Comparison of ENCODE assay signal across 30 mouse cellular contexts in genomic region chr12:82819328-82819727, GRCm38 (mm10).
A peak's percentile ranks its signal among the peaks of the same experiment; 100 is the strongest.
DNase-seq lines count a peak whose midpoint lies in the region; ATAC-seq and TF ChIP-seq lines count a peak whose summit lies in the region.
"Had no signal": no experiment of that assay in that cellular context is flagged by ENCODE, and none has a peak within 500 bp of the region (broad histone marks: within the 10 kb centered on the region; RNA-seq: fewer than 3 reads in every experiment).

No protein-coding gene starts in this region.

- H3K27ac ChIP-seq in layer of hippocampus, adult 2 months: peak overlapping the region; percentile 32; the same call in 1 of the 2 replicates
- no peak overlapping the region for H3K27ac ChIP-seq in gastrocnemius, adult 2 months
- H3K27ac ChIP-seq: heart, embryonic 13.5 days; kidney, postnatal 0 days; liver, embryonic 14.5 days; macrophage; neural tube, embryonic 15.5 days; stomach, postnatal 0 days had no signal

- no peak for TF ChIP-seq CTCF in layer of hippocampus, adult 2 months (conservative IDR thresholded peaks at IDR 0.05)
- TF ChIP-seq CTCF in gastrocnemius, adult 2 months (IDR thresholded peaks at IDR 0.05): no peak

- ATAC-seq in cerebellum, adult (ENCODE audit: insufficient number of reproducible peaks, low FRiP score, low TSS enrichment): no peak
- ATAC-seq: forebrain, embryonic 14.5 days; intestine, embryonic 16.5 days had no signal

- H3K4me3 ChIP-seq in layer of hippocampus, adult 2 months: no peak overlapping the region
- no peak overlapping the region for H3K4me3 ChIP-seq in gastrocnemius, adult 2 months
- H3K4me3 ChIP-seq: heart, embryonic 13.5 days; neural tube, embryonic 15.5 days had no signal

- peak; percentile 5 to 9 for DNase-seq in cerebellum, postnatal 25 days
- DNase-seq in layer of hippocampus, adult 2 months (ENCODE audit: low spot score in 2 of 2): no peak
- no peak for DNase-seq in layer of hippocampus, adult 9-11 months
- DNase-seq in right cerebral cortex, postnatal 10 days (ENCODE audit: low spot score in 2 of 2): peak; percentile 44 to 57
- no peak for DNase-seq in right cerebral cortex, adult 18-20 months
- peak; percentile 3 for DNase-seq in retina, embryonic 14.5 days (ENCODE audit: low spot score)
- no peak for DNase-seq in gastrocnemius, adult 2 months
- DNase-seq: adrenal gland, adult 8-10 months; cerebellum, adult 11-12 months; gastrocnemius, postnatal 10 days; heart, postnatal 10 days; kidney, adult 8-10 months; kidney, postnatal 4 days; liver; lung, adult 2 months; lung, postnatal 10 days; midbrain, embryonic 14.5 days; right cerebral cortex, postnatal 14 days; spleen, adult 18-20 months; thymus, adult 18-20 months; thymus, postnatal 25 days had no signal

- intact Hi-C loops in gastrocnemius, adult 2 months (cut with DNase I): no loop called here

Comparison
In these comparisons a context has a peak if more than half of its experiments do, and no peak if none do; other contexts are left out.
1. DNase-seq: peak in cerebellum, postnatal 25 days (2 of 2), right cerebral cortex, postnatal 10 days (2 of 2) and retina, embryonic 14.5 days (single experiment); none in layer of hippocampus, adult 2 months (0 of 2), layer of hippocampus, adult 9-11 months (single experiment), right cerebral cortex, adult 18-20 months (single experiment) and gastrocnemius, adult 2 months (single experiment).